Mouse (Mus musculus) heart, adult 2 months (tissue): ENCODE data around the gene Prkcz.

Source experiments
- CTCF ChIP-seq: fragments of 200-600 bp; IDR thresholded peaks from 2 replicates; pipeline ENCODE4 v1.8.1; 2022; ENCODE audit warnings: antibody characterized with exemption, mild to moderate bottlenecking, moderate library complexity
- EP300 ChIP-seq: fragments of 200-500 bp; IDR thresholded peaks from 2 replicates; pipeline ENCODE4 v1.6.1; 2011; ENCODE audit warnings: low read depth, low read length, control low read depth; ENCODE audit not compliant: insufficient read depth
- POLR2A ChIP-seq: fragments of 200-500 bp; IDR thresholded peaks from 2 replicates; pipeline ENCODE4 v1.6.1; 2011; ENCODE audit warnings: mild to moderate bottlenecking, low read depth, low read length, control low read depth; ENCODE audit not compliant: insufficient read depth

DNA sequence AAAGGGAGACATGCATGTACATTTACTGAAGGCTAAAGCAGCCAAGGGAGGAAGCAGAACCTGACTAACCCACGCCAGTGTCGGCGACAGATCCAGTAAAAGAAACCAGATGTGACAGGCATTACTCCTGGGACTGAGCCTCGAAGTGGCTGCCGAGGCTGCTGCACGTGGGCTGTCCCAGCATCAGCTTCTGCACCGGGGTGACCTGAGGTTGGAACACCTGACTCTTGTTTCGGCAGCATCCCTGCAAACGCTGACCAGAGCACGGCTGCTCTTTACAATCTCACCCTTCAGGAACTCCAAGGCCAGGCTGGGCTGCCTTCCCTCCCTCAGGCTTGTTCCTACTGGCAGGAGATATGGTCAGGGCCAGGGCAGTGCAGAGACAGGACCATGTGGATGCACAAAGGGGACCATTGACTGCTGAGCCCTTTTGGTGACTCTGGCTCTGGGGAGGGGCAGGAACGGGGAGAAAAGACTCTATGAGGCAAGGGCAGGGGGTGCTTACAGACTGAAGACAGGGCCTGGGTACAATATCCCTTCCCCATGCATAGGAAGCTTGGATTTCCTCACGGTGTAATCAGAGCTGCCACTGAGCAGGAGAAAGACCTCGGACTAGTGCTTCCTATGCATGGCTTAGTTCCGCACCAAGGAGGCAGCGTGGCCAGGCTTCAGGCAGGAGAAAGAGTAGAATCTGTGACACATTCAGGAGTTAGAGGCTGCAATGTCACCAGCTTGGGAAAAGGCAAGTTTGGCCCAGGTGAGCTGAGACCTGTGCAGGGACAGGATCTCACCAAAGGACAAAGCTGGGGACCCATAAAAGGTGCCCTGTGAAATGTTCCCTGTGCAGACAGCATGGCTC lies 76.4 kb downstream of the Prkcz start:
- TF ChIP-seq POLR2A (no peak), CTCF (no peak), EP300 (no peak)
